Mouse (Mus musculus) bone marrow macrophage, adult 2 months (primary cell): ENCODE measurements around the gene Cep295. TPM values are rescaled to one million over a fixed set of nuclear protein-coding genes. Genes with fewer than 3 reads are reported as not detected.

Source experiments
- H3K27ac ChIP-seq: 2 replicates; pipeline ENCODE4 v1.5.1; 2012; ENCODE audit warnings: low read depth, low read length; ENCODE audit not compliant: insufficient read depth
- H3K4me1 ChIP-seq: 2 replicates; pipeline ENCODE4 v1.6.1; 2012; ENCODE audit warnings: low read length; ENCODE audit not compliant: control insufficient read depth, insufficient read depth
- H3K4me3 ChIP-seq: 2 replicates; pipeline ENCODE4 v1.5.1; 2012; ENCODE audit warnings: mild to moderate bottlenecking, low read length, moderate library complexity; ENCODE audit not compliant: insufficient read depth
- CTCF ChIP-seq: IDR thresholded peaks from 2 replicates; pipeline ENCODE4 v1.5.1; 2012; ENCODE audit warnings: low read depth, mild to moderate bottlenecking, low read length, moderate library complexity
- POLR2A ChIP-seq: IDR thresholded peaks from 2 replicates; pipeline ENCODE4 v1.6.1; 2012; ENCODE audit warnings: mild to moderate bottlenecking, low read depth, low read length, borderline replicate concordance
- polyA plus RNA-seq: library from polyadenylated mRNA; stranded (reverse); fragments of >200 nt; gene quantifications from 2 replicates; pipeline ENCODE4 v1.2.4, GENCODE M21; 2012; ENCODE audit not compliant: missing spikeins, insufficient read depth, insufficient read length

The Cep295 gene
- polyA plus RNA-seq, 1 experiment = 24.5 TPM

- H3K4me3 ChIP-seq = no peak overlapping the region
- TF ChIP-seq POLR2A = no peak
- TF ChIP-seq CTCF = no peak
- H3K4me1 ChIP-seq = peaks cover 14% of the 10 kb centered on the region
- no peak overlapping the region for H3K27ac ChIP-seq
Measured at GRCm38 (mm10) chr9:15289251-15289650, 68.3 kb downstream of the Cep295 start.

- no peak for TF ChIP-seq CTCF
- no peak for TF ChIP-seq POLR2A
- Histone ChIP-seq H3K4me1 (peaks cover 8% of the 10 kb centered on the region), H3K27ac (no peak overlapping the region), H3K4me3 (no peak overlapping the region)
Measured at GRCm38 (mm10) chr9:15288402-15288801, 69.2 kb downstream of the Cep295 start.

- Histone ChIP-seq H3K4me3 (no peak overlapping the region), H3K4me1 (peaks cover 8% of the 10 kb centered on the region), H3K27ac (no peak overlapping the region)
- no peak for TF ChIP-seq POLR2A
- TF ChIP-seq CTCF = no peak
Measured at GRCm38 (mm10) chr9:15287846-15288245, 69.7 kb downstream of the Cep295 start.

GRCm38 (mm10) chr9:15285443-15285842 lies 72.1 kb downstream of the Cep295 start:
- H3K27ac ChIP-seq = no peak overlapping the region
- H3K4me1 ChIP-seq = peaks cover 12% of the 10 kb centered on the region
- no peak for TF ChIP-seq POLR2A
- TF ChIP-seq CTCF = no peak
- no peak overlapping the region for H3K4me3 ChIP-seq

- peak overlapping the region; percentile 8 for H3K27ac ChIP-seq
- peaks cover 7% of the 10 kb centered on the region for H3K4me1 ChIP-seq
- H3K4me3 ChIP-seq = peak overlapping the region; percentile 81
- TF ChIP-seq CTCF (no peak), POLR2A (no peak)
Measured at GRCm38 (mm10) chr9:15280491-15280879, 77.1 kb downstream of the Cep295 start.

GRCm38 (mm10) chr9:15279649-15280490 lies 77.7 kb downstream of the Cep295 start, which contains the start of gene Med17:
TSS of gene Med17 (minus strand) at chr9:15279931.
- peak within 1 kb of the TSS; percentile 71 for H3K27ac ChIP-seq
- H3K4me1 ChIP-seq = peaks cover 7% of the 10 kb centered on the region
- TF ChIP-seq POLR2A (no peak), CTCF (no peak)
- peak within 1 kb of the TSS; percentile 81 for H3K4me3 ChIP-seq

GRCm38 (mm10) chr9:15279139-15279648 lies 78.4 kb downstream of the Cep295 start:
- TF ChIP-seq CTCF (no peak), POLR2A (no peak)
- Histone ChIP-seq H3K4me3 (peak overlapping the region; percentile 81), H3K4me1 (peaks cover 11% of the 10 kb centered on the region), H3K27ac (peak overlapping the region; percentile 71)

- TF ChIP-seq CTCF (no peak), POLR2A (no peak)
- no peak overlapping the region for H3K27ac ChIP-seq
- peaks cover 13% of the 10 kb centered on the region for H3K4me1 ChIP-seq
- no peak overlapping the region for H3K4me3 ChIP-seq
Measured at GRCm38 (mm10) chr9:15278343-15278742, 79.2 kb downstream of the Cep295 start.

- TF ChIP-seq POLR2A = no peak
- TF ChIP-seq CTCF = no peak
- peaks cover 13% of the 10 kb centered on the region for H3K4me1 ChIP-seq
- H3K27ac ChIP-seq = no peak overlapping the region
- H3K4me3 ChIP-seq = no peak overlapping the region
Measured at GRCm38 (mm10) chr9:15276855-15277254, 80.7 kb downstream of the Cep295 start.

GRCm38 (mm10) chr9:15273981-15274380 lies 83.6 kb downstream of the Cep295 start:
- H3K4me3 ChIP-seq = no peak overlapping the region
- peaks cover 9% of the 10 kb centered on the region for H3K4me1 ChIP-seq
- TF ChIP-seq CTCF (no peak), POLR2A (no peak)
- no peak overlapping the region for H3K27ac ChIP-seq

Other genes with a start within 250 kb of the Cep295 start
- gene Hephl1, start 245.7 kb downstream of the Cep295 start, polyA plus RNA-seq = not detected in 2 replicates
- not detected in 2 replicates for gene Vstm5, start 118.7 kb downstream of the Cep295 start, polyA plus RNA-seq
- gene Med17, start 77.9 kb downstream of the Cep295 start, polyA plus RNA-seq = 66.1 and 70.6 TPM in 2 replicates
- 81.2 and 89.3 TPM in 2 replicates for gene Taf1d, start 51.6 kb downstream of the Cep295 start, polyA plus RNA-seq
- 38.9 and 43.8 TPM in 2 replicates for gene 4931406C07Rik, start 51.3 kb downstream of the Cep295 start, polyA plus RNA-seq
- gene Smco4, start 135.6 kb upstream of the Cep295 start, polyA plus RNA-seq = 1.6 TPM in 2 replicates